Mouse (Mus musculus) small intestine, adult 2 months (tissue): Measurements from ENCODE around the gene Foxn3.

Experiments
- CTCF ChIP-seq: fragments of 200-500 bp; IDR thresholded peaks from 2 replicates; pipeline ENCODE4 v1.5.1; 2012; ENCODE audit warnings: low read depth, mild to moderate bottlenecking, control low read depth, inconsistent platforms, low read length, moderate library complexity, mixed read lengths; ENCODE audit not compliant: insufficient replicate concordance, insufficient read length; ENCODE audit errors: extremely low read depth
- POLR2A ChIP-seq: fragments of 200-500 bp; IDR thresholded peaks from 2 replicates; pipeline ENCODE4 v1.6.1; 2012; ENCODE audit warnings: low read depth, mild to moderate bottlenecking, control low read depth, inconsistent platforms, low read length, moderate library complexity

DNA sequence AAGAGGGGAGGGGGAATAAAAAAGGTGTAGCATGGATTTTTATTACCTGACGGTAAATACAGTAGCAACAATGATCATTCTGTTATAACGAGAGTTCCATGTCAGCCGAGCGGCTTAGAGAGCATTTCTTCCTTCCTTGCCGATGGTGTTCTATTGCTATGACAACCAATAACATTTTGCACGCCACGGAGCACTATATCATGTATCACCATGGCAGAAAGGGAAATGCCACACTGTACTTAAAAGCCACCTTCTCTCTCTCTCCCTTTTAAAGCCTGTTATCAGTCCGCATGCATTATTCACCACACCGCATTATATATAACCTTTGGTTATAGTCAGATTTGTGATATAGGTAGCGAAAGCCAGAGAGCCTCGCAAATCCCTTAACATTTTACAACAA lies 323.6 kb downstream of the Foxn3 start:
- no peak for TF ChIP-seq CTCF
- TF ChIP-seq POLR2A, result no peak
